Mouse (Mus musculus): ENCODE measurements around the gene Hdac4. TPM values are rescaled to one million over a fixed set of nuclear protein-coding genes. Genes with fewer than 3 reads are reported as not detected.

The Hdac4 gene
- polyA plus RNA-seq, 1 experiment: 21.2 TPM

DNA sequence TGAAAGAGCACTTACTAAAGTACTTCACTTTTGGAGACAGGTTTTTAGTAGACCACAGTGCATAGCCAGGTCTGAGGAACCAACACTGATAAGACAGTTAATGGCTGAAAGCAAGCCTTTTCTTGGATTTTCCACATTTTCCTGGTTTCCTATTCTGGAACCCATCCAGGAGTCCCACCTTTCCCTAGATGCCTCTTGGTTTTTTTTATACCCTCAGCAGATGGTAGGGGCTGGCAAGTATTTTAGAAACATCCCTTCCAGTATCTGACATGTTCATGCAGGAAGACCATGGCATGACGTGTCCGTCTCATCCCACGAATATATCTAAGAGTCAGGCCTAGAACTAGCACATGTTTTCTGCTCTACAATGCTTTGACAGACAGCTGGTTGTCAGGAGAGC is 59.1 kb downstream of the Hdac4 start:
- TF ChIP-seq SRF (IDR thresholded peaks at IDR 0.05; ENCODE audit: control insufficient read depth, insufficient read length, low read depth): no peak
- TF ChIP-seq USF1 (IDR thresholded peaks at IDR 0.05; ENCODE audit: low read depth): no peak
- TF ChIP-seq TCF12 (IDR thresholded peaks at IDR 0.05; ENCODE audit: insufficient read depth, poor library complexity, severe bottlenecking): no peak
- no peak for TF ChIP-seq MYOG (IDR thresholded peaks at IDR 0.05; ENCODE audit: control insufficient read depth in 1 of 3, insufficient read depth in 1 of 3, insufficient read length in 2 of 3, low read depth in 2 of 3)
- TF ChIP-seq TCF3 (IDR thresholded peaks at IDR 0.05; ENCODE audit: insufficient read length, low read depth): no peak
- TF ChIP-seq E2F4 (IDR thresholded peaks at IDR 0.05; ENCODE audit: insufficient read depth): no peak
- no peak for TF ChIP-seq MYOD1 (IDR thresholded peaks at IDR 0.05; ENCODE audit: control insufficient read depth in 1 of 3, insufficient read length in 2 of 3, low read depth in 2 of 3)
- no peak for TF ChIP-seq POLR2A (IDR thresholded peaks at IDR 0.05; ENCODE audit: insufficient read length, low read depth)
- no peak for TF ChIP-seq MAX (IDR thresholded peaks at IDR 0.05; ENCODE audit: low read depth)
- TF ChIP-seq CEBPB (IDR thresholded peaks at IDR 0.05; ENCODE audit: insufficient read depth, poor library complexity, severe bottlenecking): no peak
- TF ChIP-seq REST (IDR thresholded peaks at IDR 0.05; ENCODE audit: insufficient read depth, insufficient read length): no peak
- no peak overlapping the region for H3K4me2 ChIP-seq (ENCODE audit: low read depth)
- H3K27me3 ChIP-seq (ENCODE audit: control insufficient read depth, insufficient read depth, insufficient read length): no peaks in the 10 kb centered on the region
- peaks cover 79% of the 10 kb centered on the region for H3K79me2 ChIP-seq (ENCODE audit: control insufficient read depth, insufficient read depth)
- no peak overlapping the region for H3K4me3 ChIP-seq
- no peaks in the 10 kb centered on the region for H3K36me3 ChIP-seq (ENCODE audit: control insufficient read depth, insufficient read depth)
- H3ac ChIP-seq (ENCODE audit: control insufficient read depth, insufficient read length): no peak overlapping the region

DNA sequence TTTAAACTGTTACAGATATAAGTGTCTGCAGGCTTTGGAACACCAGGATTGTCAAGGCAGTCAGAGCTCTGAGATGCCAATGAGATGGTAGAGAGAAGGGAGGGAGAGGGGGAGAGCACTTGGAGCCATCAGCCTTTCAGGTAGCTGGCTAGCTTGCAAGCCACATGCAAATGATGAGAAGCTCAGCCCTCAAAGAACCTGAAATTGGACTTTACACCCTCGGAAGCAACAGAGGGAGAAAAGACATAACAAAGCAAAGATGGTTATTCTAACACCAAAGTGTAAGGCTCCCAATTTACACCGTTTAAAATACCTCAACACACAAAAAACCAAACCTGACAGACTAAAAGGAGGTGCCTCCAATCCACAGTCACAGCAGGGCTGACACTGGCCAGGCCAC is 63.3 kb downstream of the Hdac4 start:
- H3K4me3 ChIP-seq: no peak overlapping the region
- peaks cover 76% of the 10 kb centered on the region for H3K79me2 ChIP-seq (ENCODE audit: control insufficient read depth, insufficient read depth)
- no peak overlapping the region for H3K4me2 ChIP-seq (ENCODE audit: low read depth)
- no peaks in the 10 kb centered on the region for H3K27me3 ChIP-seq (ENCODE audit: control insufficient read depth, insufficient read depth, insufficient read length)
- H3K36me3 ChIP-seq (ENCODE audit: control insufficient read depth, insufficient read depth): no peaks in the 10 kb centered on the region
- TF ChIP-seq E2F4 (IDR thresholded peaks at IDR 0.05; ENCODE audit: insufficient read depth) (no peak), SRF (IDR thresholded peaks at IDR 0.05; ENCODE audit: control insufficient read depth, insufficient read length, low read depth) (no peak), MYOG (IDR thresholded peaks at IDR 0.05; ENCODE audit: control insufficient read depth in 1 of 3, insufficient read depth in 1 of 3, insufficient read length in 2 of 3, low read depth in 2 of 3) (no peak), TCF12 (IDR thresholded peaks at IDR 0.05; ENCODE audit: insufficient read depth, poor library complexity, severe bottlenecking) (no peak), TCF3 (IDR thresholded peaks at IDR 0.05; ENCODE audit: insufficient read length, low read depth) (no peak), USF1 (IDR thresholded peaks at IDR 0.05; ENCODE audit: low read depth) (no peak), REST (IDR thresholded peaks at IDR 0.05; ENCODE audit: insufficient read depth, insufficient read length) (no peak), POLR2AphosphoS2 (IDR thresholded peaks at IDR 0.05; ENCODE audit: insufficient read length, low read depth) (no peak), MYOD1 (IDR thresholded peaks at IDR 0.05; ENCODE audit: control insufficient read depth in 1 of 3, insufficient read length in 2 of 3, low read depth in 2 of 3) (no peak), MAX (IDR thresholded peaks at IDR 0.05; ENCODE audit: low read depth) (no peak), POLR2A (IDR thresholded peaks at IDR 0.05; ENCODE audit: insufficient read length, low read depth) (no peak), CEBPB (IDR thresholded peaks at IDR 0.05; ENCODE audit: insufficient read depth, poor library complexity, severe bottlenecking) (no peak)
- H3ac ChIP-seq (ENCODE audit: control insufficient read depth, insufficient read length): no peak overlapping the region

DNA sequence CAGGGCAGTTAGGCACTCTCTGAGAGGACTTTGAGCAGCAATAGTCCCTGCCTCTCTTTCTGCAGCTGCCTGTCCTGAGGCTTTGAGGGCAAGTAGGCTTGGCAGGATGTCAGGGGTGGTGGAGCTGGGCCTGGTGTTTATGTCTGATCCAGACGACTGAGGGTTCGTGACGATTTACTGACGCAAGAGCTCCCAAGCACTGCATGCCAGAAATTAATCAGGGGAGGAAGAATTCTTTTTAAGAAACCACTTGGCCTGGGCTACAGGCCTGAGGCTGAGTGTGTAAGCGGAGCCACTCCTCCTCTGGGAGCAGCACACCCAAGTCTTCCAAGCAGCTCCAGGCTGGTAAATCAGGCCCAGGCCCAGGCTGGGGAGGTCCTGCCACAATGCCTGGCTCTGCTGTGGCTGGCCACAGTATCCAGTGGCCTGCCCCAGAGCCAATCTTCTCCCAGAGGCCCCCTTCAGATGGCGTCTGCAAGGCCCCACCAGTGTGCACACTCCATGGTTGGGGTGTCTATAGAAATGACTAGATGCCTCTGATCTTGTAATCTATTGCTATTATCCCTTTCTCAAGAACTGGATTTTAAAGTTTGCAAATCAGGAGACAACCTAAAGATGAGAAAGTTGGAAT is 64.9 kb downstream of the Hdac4 start:
- TF ChIP-seq CEBPB (IDR thresholded peaks at IDR 0.05; ENCODE audit: insufficient read depth, poor library complexity, severe bottlenecking): peak; percentile 81; the same call in 1 of the 2 replicates
- TF ChIP-seq E2F4 (IDR thresholded peaks at IDR 0.05; ENCODE audit: insufficient read depth): no peak
- TF ChIP-seq TCF12 (IDR thresholded peaks at IDR 0.05; ENCODE audit: insufficient read depth, poor library complexity, severe bottlenecking): peak; percentile 55
- peak; percentile 32 for TF ChIP-seq POLR2A (IDR thresholded peaks at IDR 0.05; ENCODE audit: insufficient read length, low read depth)
- peak; percentile 1 for TF ChIP-seq POLR2AphosphoS2 (IDR thresholded peaks at IDR 0.05; ENCODE audit: insufficient read length, low read depth)
- no peak for TF ChIP-seq SRF (IDR thresholded peaks at IDR 0.05; ENCODE audit: control insufficient read depth, insufficient read length, low read depth)
- no peak for TF ChIP-seq USF1 (IDR thresholded peaks at IDR 0.05; ENCODE audit: low read depth)
- TF ChIP-seq REST (IDR thresholded peaks at IDR 0.05; ENCODE audit: insufficient read depth, insufficient read length): no peak
- TF ChIP-seq MYOD1 (IDR thresholded peaks at IDR 0.05; ENCODE audit: control insufficient read depth in 1 of 3, insufficient read length in 2 of 3, low read depth in 2 of 3): peak; percentile 51 to 87 (median 81)
- TF ChIP-seq TCF3 (IDR thresholded peaks at IDR 0.05; ENCODE audit: insufficient read length, low read depth): peak; percentile 32
- TF ChIP-seq MAX (IDR thresholded peaks at IDR 0.05; ENCODE audit: low read depth): peak; percentile 37
- peak; percentile 59 to 92 (median 72) for TF ChIP-seq MYOG (IDR thresholded peaks at IDR 0.05; ENCODE audit: control insufficient read depth in 1 of 3, insufficient read depth in 1 of 3, insufficient read length in 2 of 3, low read depth in 2 of 3)
- Histone ChIP-seq H3K79me2 (ENCODE audit: control insufficient read depth, insufficient read depth) (peaks cover 67% of the 10 kb centered on the region), H3K36me3 (ENCODE audit: control insufficient read depth, insufficient read depth) (no peaks in the 10 kb centered on the region), H3K4me2 (ENCODE audit: low read depth) (peak overlapping the region; percentile 45), H3K4me3 (no peak overlapping the region), H3K27me3 (ENCODE audit: control insufficient read depth, insufficient read depth, insufficient read length) (no peaks in the 10 kb centered on the region), H3ac (ENCODE audit: control insufficient read depth, insufficient read length) (no peak overlapping the region)

DNA sequence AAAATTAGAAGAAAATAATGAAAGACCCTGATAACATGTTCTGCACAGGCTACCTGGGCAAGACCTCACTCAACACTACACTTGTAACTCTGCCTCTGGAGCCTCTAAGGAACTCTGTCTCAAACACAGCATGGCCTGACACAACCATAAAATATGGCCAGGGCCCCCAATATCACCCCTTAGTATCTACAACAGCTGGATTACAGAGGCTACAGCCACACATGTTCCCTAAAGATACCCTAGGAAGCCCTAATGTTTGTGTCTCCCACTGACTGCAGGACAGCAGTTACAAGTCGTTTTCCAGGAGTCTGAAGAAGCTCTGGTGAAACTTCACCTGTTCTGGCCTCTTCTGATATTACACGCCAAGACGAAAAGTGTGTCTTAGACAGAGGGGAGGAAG is 65.7 kb downstream of the Hdac4 start:
- peak overlapping the region; percentile 41 for H3K4me2 ChIP-seq (ENCODE audit: low read depth)
- H3K27me3 ChIP-seq (ENCODE audit: control insufficient read depth, insufficient read depth, insufficient read length): no peaks in the 10 kb centered on the region
- no peaks in the 10 kb centered on the region for H3K36me3 ChIP-seq (ENCODE audit: control insufficient read depth, insufficient read depth)
- TF ChIP-seq POLR2AphosphoS2 (IDR thresholded peaks at IDR 0.05; ENCODE audit: insufficient read length, low read depth) (no peak), MYOG (IDR thresholded peaks at IDR 0.05; ENCODE audit: control insufficient read depth in 1 of 3, insufficient read depth in 1 of 3, insufficient read length in 2 of 3, low read depth in 2 of 3) (no peak), POLR2A (IDR thresholded peaks at IDR 0.05; ENCODE audit: insufficient read length, low read depth) (no peak), USF1 (IDR thresholded peaks at IDR 0.05; ENCODE audit: low read depth) (no peak), SRF (IDR thresholded peaks at IDR 0.05; ENCODE audit: control insufficient read depth, insufficient read length, low read depth) (no peak), MYOD1 (IDR thresholded peaks at IDR 0.05; ENCODE audit: control insufficient read depth in 1 of 3, insufficient read length in 2 of 3, low read depth in 2 of 3) (no peak), MAX (IDR thresholded peaks at IDR 0.05; ENCODE audit: low read depth) (no peak), E2F4 (IDR thresholded peaks at IDR 0.05; ENCODE audit: insufficient read depth) (no peak), REST (IDR thresholded peaks at IDR 0.05; ENCODE audit: insufficient read depth, insufficient read length) (no peak), CEBPB (IDR thresholded peaks at IDR 0.05; ENCODE audit: insufficient read depth, poor library complexity, severe bottlenecking) (no peak), TCF12 (IDR thresholded peaks at IDR 0.05; ENCODE audit: insufficient read depth, poor library complexity, severe bottlenecking) (no peak), TCF3 (IDR thresholded peaks at IDR 0.05; ENCODE audit: insufficient read length, low read depth) (no peak)
- H3ac ChIP-seq (ENCODE audit: control insufficient read depth, insufficient read length): no peak overlapping the region
- peaks cover 73% of the 10 kb centered on the region for H3K79me2 ChIP-seq (ENCODE audit: control insufficient read depth, insufficient read depth)
- H3K4me3 ChIP-seq: no peak overlapping the region

Data from myocyte (in vitro differentiated cells).